In the genomic region with DNA sequence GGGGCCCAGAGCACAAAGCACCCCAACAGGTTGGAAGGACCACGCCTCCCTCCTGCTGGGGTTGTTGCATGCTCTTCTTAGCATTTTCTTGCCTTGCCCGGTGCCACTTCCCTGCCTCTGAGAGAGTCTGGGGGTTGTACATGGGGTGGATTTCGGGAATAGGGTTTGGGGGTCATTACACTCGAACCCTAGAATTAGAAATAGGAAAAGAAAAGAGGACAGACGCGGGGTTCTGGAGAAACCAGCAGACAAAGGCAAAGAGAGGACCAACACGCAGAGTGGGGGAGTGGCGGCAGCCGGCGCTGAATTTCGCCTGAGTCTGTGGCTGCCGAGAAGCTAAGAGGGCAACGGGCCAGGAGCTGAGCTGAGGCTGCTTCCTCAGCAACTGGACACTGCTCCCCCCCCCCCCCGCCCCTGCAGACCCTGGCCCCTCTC, we compare ENCODE assay signal across 8 mouse cellular contexts. TPM values are rescaled to one million over a fixed set of nuclear protein-coding genes. Genes with fewer than 3 reads are reported as not detected.
A peak's percentile ranks its signal among the peaks of the same experiment; 100 is the strongest.
DNase-seq lines count a peak whose midpoint lies in the region; ATAC-seq and TF ChIP-seq lines count a peak whose summit lies in the region.

No protein-coding gene starts in this region.

- peaks cover 18% of the 10 kb centered on the region for H3K27me3 ChIP-seq in spleen, adult 2 months (ENCODE audit: control insufficient read depth, insufficient read depth, low read length)
- no peaks in the 10 kb centered on the region for H3K27me3 ChIP-seq in kidney, postnatal 0 days (ENCODE audit: insufficient read depth, low read length)
- no peaks in the 10 kb centered on the region for H3K27me3 ChIP-seq in midbrain, postnatal 0 days (ENCODE audit: insufficient read depth, low read length)

- TF ChIP-seq POLR2A in spleen, adult 2 months (IDR thresholded peaks at IDR 0.05; ENCODE audit: low read depth, low read length): no peak

- H3K9me3 ChIP-seq in kidney, postnatal 0 days (replicated peaks; ENCODE audit: low read length): no peaks in the 10 kb centered on the region
- no peaks in the 10 kb centered on the region for H3K9me3 ChIP-seq in midbrain, postnatal 0 days (ENCODE audit: low read length)

- 3% methylated on average over 14 of the region's 14 CpGs for WGBS in spleen, adult 2 months
- under 1% methylated on average over 13 of the region's 14 CpGs for WGBS in kidney, postnatal 0 days
- WGBS in midbrain, postnatal 0 days: 0% methylated on average over 14 of the region's 14 CpGs

- TF ChIP-seq CTCF in spleen, adult 2 months (IDR thresholded peaks at IDR 0.05; ENCODE audit: extremely low read depth, insufficient read depth, insufficient read length, insufficient replicate concordance): no peak
- no peak for TF ChIP-seq CTCF in kidney, postnatal 0 days (IDR thresholded peaks at IDR 0.05; ENCODE audit: low read depth)
- TF ChIP-seq CTCF in midbrain, postnatal 0 days (IDR thresholded peaks at IDR 0.05): no peak

- H3K27ac ChIP-seq in spleen, adult 2 months (ENCODE audit: insufficient read depth, low read length): no peak overlapping the region
- H3K27ac ChIP-seq in kidney, postnatal 0 days: no peak overlapping the region
- H3K27ac ChIP-seq in midbrain, postnatal 0 days (ENCODE audit: low read depth, low read length): no peak overlapping the region

- H3K4me1 ChIP-seq in spleen, adult 2 months (ENCODE audit: control insufficient read depth, insufficient read depth, insufficient read length): no peaks in the 10 kb centered on the region; the same call in none of the 2 replicates
- H3K4me1 ChIP-seq in kidney, postnatal 0 days (replicated peaks; ENCODE audit: insufficient read depth, low read length): peaks cover 7% of the 10 kb centered on the region
- peaks cover 3% of the 10 kb centered on the region; the same call in 1 of the 2 replicates for H3K4me1 ChIP-seq in midbrain, postnatal 0 days (ENCODE audit: insufficient read depth, low read length)

- peak; percentile 8; the same call in 1 of the 2 replicates for ATAC-seq in frontal cortex, adult (ENCODE audit: low TSS enrichment)
- ATAC-seq in kidney, postnatal 0 days (replicated peaks; ENCODE audit: low FRiP score, low read depth): 0 out of 2 replicates have a peak, but pooled peaks have one; percentile 25
- ATAC-seq in midbrain, postnatal 0 days (ENCODE audit: low FRiP score): no peak

- no peak for DNase-seq in frontal cortex, postnatal 14 days (ENCODE audit: low spot score in 2 of 2)
- DNase-seq in spleen, adult 2 months (ENCODE audit: low read depth in 1 of 2, low spot score in 2 of 2): no peak
- no peak for DNase-seq in spleen, postnatal 14 days (ENCODE audit: low spot score in 2 of 2)
- peak; percentile 71 for DNase-seq in kidney, postnatal 0 days (ENCODE audit: low spot score)
- peak; percentile 79 for DNase-seq in midbrain, postnatal 0 days (ENCODE audit: low spot score)
- DNase-seq in urinary bladder, postnatal 10 days (ENCODE audit: low spot score): no peak
- no peak for DNase-seq in left cerebral cortex, adult 18-20 months (ENCODE audit: low spot score in 2 of 2)

- H3K9ac ChIP-seq in kidney, postnatal 0 days (ENCODE audit: low read depth, low read length): 0 out of 2 replicates have a peak overlapping the region, but pooled peaks have one; percentile 8
- H3K9ac ChIP-seq in midbrain, postnatal 0 days (replicated peaks; ENCODE audit: low read length, poor library complexity, severe bottlenecking): peak overlapping the region; percentile 62; the same call in 1 of the 2 replicates

- H3K4me3 ChIP-seq in spleen, adult 2 months (ENCODE audit: extremely low read depth, insufficient read depth, insufficient read length): peak overlapping the region; percentile 41; the same call in 1 of the 2 replicates
- peak overlapping the region; percentile 45 for H3K4me3 ChIP-seq in kidney, postnatal 0 days (replicated peaks; ENCODE audit: low read depth, low read length)
- peak overlapping the region; percentile 54 for H3K4me3 ChIP-seq in midbrain, postnatal 0 days (ENCODE audit: low read depth, low read length)

- H3K36me3 ChIP-seq in spleen, adult 2 months (ENCODE audit: control insufficient read depth, insufficient read depth, low read length): no peaks in the 10 kb centered on the region
- H3K36me3 ChIP-seq in kidney, postnatal 0 days (ENCODE audit: insufficient read depth, low read length): no peaks in the 10 kb centered on the region
- H3K36me3 ChIP-seq in midbrain, postnatal 0 days (ENCODE audit: insufficient read depth, low read length): no peaks in the 10 kb centered on the region

- peak overlapping the region; percentile 97 for H3K4me2 ChIP-seq in kidney, postnatal 0 days (ENCODE audit: low read length)
- H3K4me2 ChIP-seq in midbrain, postnatal 0 days (ENCODE audit: low read depth, low read length, poor library complexity, severe bottlenecking): peak overlapping the region; percentile 95

RNA-seq across cellular contexts. Expression of gene Tns1, which starts 25.2 kb away (rescaled TPM):
- polyA plus RNA-seq in spleen, adult 2 months (2012; rRNA removed): 80.4 and 102 TPM in 2 replicates
- polyA plus RNA-seq in kidney, postnatal 0 days (2015; fragmentation: Nextera tagmentation; extraction: Ambion mirVana): 65.4 and 71.8 TPM in 2 replicates
- 22.5 and 31.5 TPM in 2 replicates for total RNA-seq in midbrain, postnatal 0 days (2014; rRNA removed)
- 9.8 and 10.2 TPM in 2 replicates for polyA plus RNA-seq in midbrain, postnatal 0 days (2015; fragmentation: Nextera tagmentation; extraction: Ambion mirVana)
- total RNA-seq in left cerebral cortex, adult 18-20 months (2021): 10 to 100 TPM; 36.7 to 39.6 TPM

RNA-seq across cellular contexts. Expression of gene Rufy4, which starts 26.3 kb away (rescaled TPM):
- polyA plus RNA-seq in spleen, adult 2 months (2012; rRNA removed): 0.41 and 0.67 TPM in 2 replicates
- 0.07 and 0.18 TPM in 2 replicates for polyA plus RNA-seq in kidney, postnatal 0 days (2015; fragmentation: Nextera tagmentation; extraction: Ambion mirVana)
- total RNA-seq in midbrain, postnatal 0 days (2014; rRNA removed): 0.33 TPM in 1 of 2 replicates, not detected in the other
- 0.09 and 0.11 TPM in 2 replicates for polyA plus RNA-seq in midbrain, postnatal 0 days (2015; fragmentation: Nextera tagmentation; extraction: Ambion mirVana)
- not detected for total RNA-seq in left cerebral cortex, adult 18-20 months (2021)

RNA-seq across cellular contexts. Expression of gene Cxcr2, which starts 54.8 kb away (rescaled TPM):
- polyA plus RNA-seq in spleen, adult 2 months (2012; rRNA removed): 11.2 and 11.4 TPM in 2 replicates
- 0.30 and 0.51 TPM in 2 replicates for polyA plus RNA-seq in kidney, postnatal 0 days (2015; fragmentation: Nextera tagmentation; extraction: Ambion mirVana)
- total RNA-seq in midbrain, postnatal 0 days (2014; rRNA removed): 0.38 TPM in 1 of 2 replicates, not detected in the other
- polyA plus RNA-seq in midbrain, postnatal 0 days (2015; fragmentation: Nextera tagmentation; extraction: Ambion mirVana): 0.05 and 0.16 TPM in 2 replicates
- not detected for total RNA-seq in left cerebral cortex, adult 18-20 months (2021)

Comparison
In these comparisons a context has a peak if more than half of its experiments do, and no peak if none do; other contexts are left out.
1. DNase-seq: peak in kidney, postnatal 0 days (single experiment) and midbrain, postnatal 0 days (single experiment); none in frontal cortex, postnatal 14 days (0 of 2), spleen, adult 2 months (0 of 2), spleen, postnatal 14 days (0 of 2), urinary bladder, postnatal 10 days (single experiment) and left cerebral cortex, adult 18-20 months (0 of 2).
2. Peak in every context shown above with its lines, with median percentiles within 50 percentile points of each other: H3K4me3 ChIP-seq.